Mouse (Mus musculus): ENCODE data around the gene Phldb2. TPM values are rescaled to one million over a fixed set of nuclear protein-coding genes. Genes with fewer than 3 reads are reported as not detected.

Phldb2 gene
- total and polyA plus RNA-seq, 3 experiments, result not detected

DNA sequence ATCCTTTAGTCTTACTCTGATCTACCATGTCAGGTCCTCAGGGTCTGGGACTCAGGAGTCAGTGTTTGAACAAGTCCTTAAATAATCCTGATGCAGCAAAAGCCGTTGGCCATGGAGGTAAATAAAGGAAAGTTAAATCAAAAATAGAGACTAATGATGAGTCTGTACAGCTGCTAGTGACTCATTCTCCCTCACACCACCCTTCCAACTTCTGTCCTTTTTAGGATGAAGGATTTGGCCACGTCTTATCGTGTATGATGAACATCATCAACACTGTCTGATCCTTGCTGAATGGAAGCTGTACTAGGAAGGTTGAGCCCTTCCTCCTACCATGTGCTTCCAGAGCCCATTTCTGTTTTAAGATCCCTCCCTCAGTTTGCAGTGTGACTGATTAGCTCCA, 23.1 kb downstream of the Phldb2 start:
- H3K27ac ChIP-seq (ENCODE audit: control insufficient read depth, low read depth, low read length), result no peak overlapping the region

DNA sequence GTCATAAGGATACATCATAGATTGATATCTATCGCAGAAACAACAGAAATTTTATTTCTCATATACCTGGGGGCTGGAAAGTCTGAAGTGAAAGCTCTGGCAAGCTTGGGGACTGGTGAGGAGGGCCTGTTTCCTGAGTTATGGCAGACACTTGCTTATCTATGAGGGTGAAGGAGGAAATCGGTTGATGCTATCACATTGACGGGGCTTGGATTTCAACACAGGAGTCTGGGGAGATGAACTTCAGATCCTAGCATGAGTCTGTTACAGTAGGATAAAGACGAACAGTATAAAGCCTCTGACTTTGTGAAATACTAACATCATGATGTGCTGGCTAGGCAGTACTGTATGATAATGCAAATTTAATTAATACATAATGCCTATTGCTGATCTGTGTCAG, 25.3 kb downstream of the Phldb2 start:
- Histone ChIP-seq H3K4me1 (ENCODE audit: control insufficient read depth in 1 of 2, insufficient read depth in 2 of 2, low read length in 2 of 2) (no peaks in the 10 kb centered on the region), H3K36me3 (ENCODE audit: control insufficient read depth in 1 of 2, insufficient read depth in 2 of 2, low read length in 2 of 2) (no peaks in the 10 kb centered on the region), H3K4me3 (ENCODE audit: control insufficient read depth in 1 of 2, insufficient read depth in 1 of 2, low read depth in 2 of 2, low read length in 2 of 2) (no peak overlapping the region), H3K9me3 (replicated peaks; ENCODE audit: insufficient read depth, low read length) (no peaks in the 10 kb centered on the region), H3K27me3 (ENCODE audit: control insufficient read depth in 1 of 2, insufficient read depth in 2 of 2, low read length in 2 of 2) (no peaks in the 10 kb centered on the region), H3K9ac (ENCODE audit: control insufficient read depth, low read depth, low read length, poor library complexity, severe bottlenecking) (no peak overlapping the region), H3K27ac (ENCODE audit: control insufficient read depth, low read depth, low read length) (no peak overlapping the region), H3K79me2 (ENCODE audit: control insufficient read depth, insufficient read depth, low read length, poor library complexity) (no peaks in the 10 kb centered on the region)
- DNase-seq (ENCODE audit: low read depth, low spot score), result no peak
- TF ChIP-seq NELFE (IDR thresholded peaks at IDR 0.05; ENCODE audit: low read depth, low read length) (no peak), MXI1 (IDR thresholded peaks at IDR 0.05; ENCODE audit: low read depth, low read length) (no peak), SMC3 (IDR thresholded peaks at IDR 0.05; ENCODE audit: low read depth, low read length) (no peak), USF2 (IDR thresholded peaks at IDR 0.05; ENCODE audit: borderline replicate concordance in 1 of 2, insufficient read depth in 1 of 2, low read depth in 1 of 2, low read length in 2 of 2) (no peak), POLR2AphosphoS2 (IDR thresholded peaks at IDR 0.05; ENCODE audit: low read length) (no peak), GATA1 (IDR thresholded peaks at IDR 0.05; ENCODE audit: low read depth, low read length) (no peak), MYB (IDR thresholded peaks at IDR 0.05; ENCODE audit: low read depth, low read length) (no peak), ZC3H11A (IDR thresholded peaks at IDR 0.05; ENCODE audit: low read depth, low read length) (no peak), CHD1 (IDR thresholded peaks at IDR 0.05; ENCODE audit: low read depth, low read length) (no peak), TCF12 (IDR thresholded peaks at IDR 0.05; ENCODE audit: low read depth, low read length) (no peak), MAX (IDR thresholded peaks at IDR 0.05; ENCODE audit: low read length) (no peak), CTCF (IDR thresholded peaks at IDR 0.05 in 2 of 3, conservative IDR thresholded peaks at IDR 0.05 in 1 of 3; ENCODE audit: control insufficient read depth in 1 of 3, insufficient read depth in 1 of 3, low read depth in 2 of 3, low read length in 3 of 3, poor library complexity in 1 of 3, severe bottlenecking in 1 of 3) (no peak), MAFK (IDR thresholded peaks at IDR 0.05; ENCODE audit: borderline replicate concordance, low read depth, low read length) (no peak), EP300 (IDR thresholded peaks at IDR 0.05; ENCODE audit: low read depth in 1 of 2, low read length in 2 of 2) (no peak), ZKSCAN1 (IDR thresholded peaks at IDR 0.05; ENCODE audit: low read depth, low read length) (no peak)

More for the DNA sequence above, 23.1 kb downstream of the Phldb2 start:
- Histone ChIP-seq H3K4me3 (ENCODE audit: control insufficient read depth in 1 of 2, insufficient read depth in 1 of 2, low read depth in 2 of 2, low read length in 2 of 2) (no peak overlapping the region), H3K9me3 (replicated peaks; ENCODE audit: insufficient read depth, low read length) (no peaks in the 10 kb centered on the region), H3K36me3 (ENCODE audit: control insufficient read depth in 1 of 2, insufficient read depth in 2 of 2, low read length in 2 of 2) (no peaks in the 10 kb centered on the region), H3K27me3 (ENCODE audit: control insufficient read depth in 1 of 2, insufficient read depth in 2 of 2, low read length in 2 of 2) (no peaks in the 10 kb centered on the region), H3K79me2 (ENCODE audit: control insufficient read depth, insufficient read depth, low read length, poor library complexity) (no peaks in the 10 kb centered on the region), H3K9ac (ENCODE audit: control insufficient read depth, low read depth, low read length, poor library complexity, severe bottlenecking) (no peak overlapping the region), H3K4me1 (ENCODE audit: control insufficient read depth in 1 of 2, insufficient read depth in 2 of 2, low read length in 2 of 2) (no peaks in the 10 kb centered on the region)
- no peak for DNase-seq (ENCODE audit: low read depth, low spot score)
- TF ChIP-seq MYC (IDR thresholded peaks at IDR 0.05; ENCODE audit: low read depth, low read length) (no peak), KAT2A (conservative IDR thresholded peaks at IDR 0.05; ENCODE audit: low read depth, low read length) (no peak), ETS1 (IDR thresholded peaks at IDR 0.05; ENCODE audit: low read depth, low read length) (no peak), ZC3H11A (IDR thresholded peaks at IDR 0.05; ENCODE audit: low read depth, low read length) (no peak), MXI1 (IDR thresholded peaks at IDR 0.05; ENCODE audit: low read depth, low read length) (no peak), TCF12 (IDR thresholded peaks at IDR 0.05; ENCODE audit: low read depth, low read length) (no peak), SIN3A (IDR thresholded peaks at IDR 0.05; ENCODE audit: low read length) (no peak), MAFK (IDR thresholded peaks at IDR 0.05; ENCODE audit: borderline replicate concordance, low read depth, low read length) (no peak), BHLHE40 (IDR thresholded peaks at IDR 0.05; ENCODE audit: borderline replicate concordance, low read depth, low read length) (no peak), POLR2AphosphoS5 (IDR thresholded peaks at IDR 0.05; ENCODE audit: borderline replicate concordance, low read depth, low read length) (no peak), NELFE (IDR thresholded peaks at IDR 0.05; ENCODE audit: low read depth, low read length) (no peak), CTCF (IDR thresholded peaks at IDR 0.05 in 2 of 3, conservative IDR thresholded peaks at IDR 0.05 in 1 of 3; ENCODE audit: control insufficient read depth in 1 of 3, insufficient read depth in 1 of 3, low read depth in 2 of 3, low read length in 3 of 3, poor library complexity in 1 of 3, severe bottlenecking in 1 of 3) (no peak), ZNF384 (IDR thresholded peaks at IDR 0.05; ENCODE audit: low read depth, low read length) (no peak), GABPA (IDR thresholded peaks at IDR 0.05; ENCODE audit: low read depth, low read length) (no peak), ZMIZ1 (IDR thresholded peaks at IDR 0.05; ENCODE audit: low read depth, low read length) (no peak)
